Mouse (Mus musculus) cerebellum, adult 2 months (tissue): ENCODE data around the gene Cxcl13.

Experiments
- CTCF ChIP-seq: fragments of 200-500 bp; IDR thresholded peaks from 2 replicates; pipeline ENCODE4 v1.5.1; 2011; ENCODE audit warnings: low read depth, mild to moderate bottlenecking, control low read depth, low read length, moderate library complexity, borderline replicate concordance; ENCODE audit not compliant: insufficient read depth
- POLR2A ChIP-seq: fragments of 200-500 bp; IDR thresholded peaks from 2 replicates; pipeline ENCODE4 v1.6.1; 2011; ENCODE audit warnings: low read length, control low read depth, borderline replicate concordance; ENCODE audit not compliant: insufficient read depth

GRCm38 (mm10) chr5:95937129-95937528 is 19.6 kb upstream of the Cxcl13 start:
- TF ChIP-seq CTCF: no peak
- TF ChIP-seq POLR2A: no peak
